Mouse (Mus musculus): ENCODE data around the gene Olfr535. TPM values are rescaled to one million over a fixed set of nuclear protein-coding genes. Genes with fewer than 3 reads are reported as not detected.
"Not testable (repeated sequence)": the region's sequence is repeated elsewhere in the genome, so short reads cannot be mapped to it uniquely, and the experiment has no call there.

Olfr535 gene
- not detected for total RNA-seq (2022)

DNA sequence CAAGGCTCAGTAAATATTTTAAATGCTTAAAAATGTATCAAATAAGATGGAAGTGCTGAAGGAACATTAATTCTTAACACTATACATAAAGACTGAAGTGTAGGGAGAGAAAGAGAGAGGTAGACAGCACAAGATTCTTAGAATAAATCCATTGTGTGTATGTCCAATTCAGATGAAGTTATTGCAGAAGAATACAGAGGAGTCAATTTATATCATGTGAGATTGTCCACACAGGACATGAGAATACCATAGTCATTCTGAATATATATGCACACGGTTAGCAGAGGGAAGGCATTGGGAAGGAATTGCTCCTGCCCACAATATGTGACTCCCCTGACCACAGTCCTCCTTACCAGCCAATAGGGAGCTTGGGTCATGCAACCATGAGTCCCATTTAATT lies at the start of gene Olfr535:
Gene Olfr535 (plus strand): TSS at position 301 of the 400 bp plus-strand sequence.
- DNase-seq (ENCODE audit: low spot score), result no peak

DNA sequence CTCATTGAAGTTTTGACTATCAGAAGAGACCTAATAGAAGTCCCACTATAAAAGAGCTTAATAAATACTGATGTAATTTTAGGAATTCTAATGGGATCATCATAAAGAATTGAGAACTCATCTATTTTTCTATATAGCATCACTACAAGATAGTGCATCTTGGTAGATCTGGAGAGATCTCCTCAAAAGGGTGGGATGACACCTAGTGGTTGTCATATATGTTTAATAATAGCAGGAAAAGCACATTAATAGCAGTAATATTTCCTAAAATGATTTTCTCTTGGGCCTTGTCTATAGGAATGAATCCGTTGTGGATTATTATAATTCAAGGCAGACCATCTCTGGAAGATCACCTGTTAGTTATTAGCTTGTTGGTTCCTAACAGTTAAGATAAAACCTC lies 40.9 kb upstream of the Olfr535 start:
- DNase-seq (ENCODE audit: low spot score), result no peak

DNA sequence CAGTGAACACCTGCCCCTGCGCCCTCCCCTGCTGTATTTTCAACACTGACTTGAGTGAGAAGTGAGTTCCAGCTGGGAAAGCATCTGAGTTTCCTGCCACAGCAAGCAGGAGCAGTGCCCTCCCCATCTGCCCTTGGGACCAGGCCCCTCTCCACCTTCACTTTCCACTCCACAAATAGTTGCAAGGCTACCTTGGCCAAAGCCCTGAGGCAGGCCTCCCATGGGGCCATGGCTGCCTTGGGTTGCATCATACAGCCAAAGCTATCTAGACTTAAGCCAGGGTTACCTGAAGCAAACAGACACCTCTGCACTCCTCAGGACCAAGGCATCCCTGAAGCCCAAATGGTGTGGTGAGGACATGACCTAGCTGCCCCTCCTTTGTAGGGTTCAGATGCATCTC lies 20.9 kb upstream of the Olfr535 start, which contains the start of gene Olfr533:
Gene Olfr533 (plus strand): TSS at position 301 of the 400 bp plus-strand sequence.
- not testable (repeated sequence) for DNase-seq (ENCODE audit: low spot score)

DNA sequence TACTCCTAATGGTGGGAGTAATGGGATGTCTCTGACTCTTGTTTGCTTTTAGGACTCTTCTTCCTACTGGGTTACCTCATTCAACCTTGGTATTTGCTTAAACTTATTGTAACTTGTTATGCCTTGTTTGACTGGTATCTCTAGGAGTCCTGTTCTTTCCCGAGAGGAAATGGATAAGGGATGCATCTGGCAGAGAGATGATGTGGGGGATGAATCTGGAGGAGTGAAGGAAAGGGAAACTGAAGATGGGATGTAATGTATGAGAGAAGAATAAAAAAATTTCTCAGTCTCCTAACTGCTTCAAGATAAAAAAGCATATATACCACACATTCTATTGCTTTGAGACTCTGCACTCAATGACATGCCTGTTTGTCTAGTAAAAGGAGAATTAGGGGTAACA lies 6.1 kb upstream of the Olfr535 start:
- DNase-seq (ENCODE audit: low spot score), result no peak

DNA sequence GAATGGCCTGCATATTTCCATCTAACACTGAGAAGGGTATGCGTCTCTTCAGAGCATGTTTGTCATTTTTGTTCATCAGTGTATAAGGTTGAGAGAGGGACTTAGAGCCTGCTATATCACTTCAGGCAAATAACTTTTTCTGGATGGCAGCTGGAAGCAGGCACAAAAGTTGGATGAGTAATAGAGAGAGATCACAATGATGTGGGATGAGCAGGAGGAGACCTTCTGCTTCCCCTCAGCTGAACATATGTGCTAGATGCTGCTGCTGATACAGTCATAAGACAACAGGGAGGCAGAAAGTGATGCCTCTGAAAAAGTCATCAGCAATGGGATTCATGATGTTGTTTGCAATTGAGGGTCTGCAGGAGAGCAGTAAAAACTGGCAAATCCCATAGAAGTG lies 5.3 kb upstream of the Olfr535 start:
- no peak for DNase-seq (ENCODE audit: low spot score)

DNA sequence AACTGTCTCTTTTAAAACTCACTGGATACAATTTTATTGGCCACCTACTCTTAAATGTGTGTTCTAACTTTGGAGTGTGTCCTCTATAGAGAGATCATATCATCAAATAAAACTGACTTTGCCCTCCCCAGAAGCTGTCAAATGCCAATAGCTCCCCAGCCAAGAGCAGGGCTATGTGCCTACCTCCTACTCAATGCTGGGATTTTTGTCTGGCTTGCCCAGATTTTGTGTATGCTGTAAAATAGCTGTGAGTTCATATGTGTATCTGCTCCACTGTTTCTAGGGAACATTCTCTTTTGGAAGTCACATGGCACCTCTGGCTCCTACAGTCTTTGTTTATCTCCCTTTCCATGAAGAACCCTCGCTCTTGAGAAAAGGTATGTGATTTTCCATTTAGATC lies 5.0 kb downstream of the Olfr535 start:
- no peak for DNase-seq (ENCODE audit: low spot score)

DNA sequence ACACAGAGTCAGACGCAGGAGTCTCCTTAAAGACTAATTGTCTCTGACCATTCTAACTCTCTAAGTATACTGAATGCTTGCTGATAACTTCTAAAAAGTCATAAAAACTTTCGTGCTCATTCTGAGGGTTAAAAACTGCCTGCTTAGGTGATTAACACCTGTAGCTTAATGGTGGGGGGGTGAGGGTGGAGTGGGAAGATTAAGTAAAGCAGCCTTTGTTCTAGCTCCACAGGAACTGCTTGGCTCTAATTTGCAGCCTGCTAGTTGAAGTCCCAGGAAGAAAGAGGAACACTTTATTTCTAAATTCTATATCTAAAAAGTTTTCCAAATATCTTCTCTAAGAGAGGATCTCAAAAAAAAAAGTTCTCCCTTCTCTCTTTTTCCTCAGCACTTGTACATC lies 10.2 kb downstream of the Olfr535 start:
- DNase-seq (ENCODE audit: low spot score), result no peak

DNA sequence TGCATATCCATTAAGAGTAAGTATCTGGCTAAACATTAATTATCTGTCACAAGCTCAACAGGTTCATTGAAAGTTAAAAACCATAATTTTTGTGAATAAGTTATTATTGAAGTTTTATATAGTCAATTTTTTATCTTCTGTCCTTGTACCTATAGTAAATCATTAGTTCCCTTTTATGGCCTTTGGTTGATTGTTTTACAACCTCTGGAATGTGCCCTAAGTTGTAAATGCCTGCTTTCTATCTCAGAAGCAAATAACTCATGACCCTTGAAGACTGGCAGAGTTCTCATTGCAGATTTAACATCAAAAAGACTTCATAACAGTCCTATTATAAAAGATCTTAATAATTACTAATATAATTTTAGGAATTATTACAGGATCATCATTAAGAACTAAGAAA lies 10.7 kb downstream of the Olfr535 start:
- DNase-seq (ENCODE audit: low spot score), result no peak

DNA sequence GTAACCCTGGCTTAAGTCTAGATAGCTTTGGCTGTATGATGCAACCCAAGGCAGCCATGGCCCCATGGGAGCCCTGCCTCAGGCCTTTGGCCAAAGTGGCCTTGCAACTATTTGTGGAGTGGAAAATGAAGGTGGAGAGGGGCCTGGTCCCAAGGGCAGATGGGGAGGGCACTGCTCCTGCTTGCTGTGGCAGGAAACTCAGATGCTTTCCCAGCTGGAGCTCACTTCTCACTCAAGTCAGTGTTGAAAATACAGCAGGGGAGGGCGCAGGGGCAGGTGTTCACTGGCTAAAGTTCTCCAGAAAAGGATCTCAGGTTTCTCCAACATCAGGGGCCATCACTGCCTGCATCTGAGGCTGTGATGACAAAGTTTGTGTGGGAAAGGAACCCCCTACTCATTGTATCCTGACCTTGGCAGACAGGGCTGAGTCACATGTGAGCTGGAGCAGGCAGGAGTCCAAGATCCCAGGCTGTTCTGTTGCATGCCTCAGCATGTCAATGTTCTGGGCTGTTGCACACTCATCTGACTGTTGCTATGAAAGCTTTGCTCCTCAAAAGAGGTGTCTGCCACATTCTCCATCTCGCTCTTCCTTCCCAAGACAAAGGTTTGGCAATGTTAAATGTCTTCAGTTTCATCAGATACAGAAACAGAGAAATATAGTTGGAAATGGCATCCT lies 23.5 kb downstream of the Olfr535 start, which contains the start of gene Olfr536:
Gene Olfr536 (minus strand): TSS at position 51 of the 676 bp plus-strand sequence.
- not testable (repeated sequence) for DNase-seq (ENCODE audit: low spot score)

DNA sequence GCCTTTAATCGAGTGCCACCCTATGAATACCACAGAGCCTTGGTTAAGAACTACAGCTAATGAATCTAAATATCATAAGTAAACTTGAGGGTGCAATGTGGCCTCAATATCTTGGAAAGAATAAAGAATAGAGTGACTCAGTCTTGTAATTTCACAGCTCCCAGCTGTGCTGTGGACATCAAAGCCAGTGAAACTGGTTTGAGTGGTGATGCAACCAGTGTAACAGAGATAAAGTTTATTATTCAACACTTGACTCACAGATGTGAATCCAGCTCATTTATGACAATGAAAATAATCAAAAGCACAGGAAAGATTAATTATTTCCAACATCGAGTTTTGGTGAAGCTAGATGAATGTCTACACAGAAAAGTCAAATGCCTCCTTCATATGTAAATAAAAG lies 55.7 kb downstream of the Olfr535 start:
- DNase-seq (ENCODE audit: low spot score), result no peak

Other genes starting within 250 kb of the Olfr535 start
- gene 5830411N06Rik, start 236.9 kb upstream of the Olfr535 start, total RNA-seq (2022), result not detected
- gene Olfr525, start 163.4 kb upstream of the Olfr535 start, total RNA-seq (2022), result not detected
- gene Olfr527, start 150.2 kb upstream of the Olfr535 start, total RNA-seq (2022), result not detected
- gene Olfr60, start 122.5 kb upstream of the Olfr535 start, total RNA-seq (2022), result not detected
- not detected for gene Olfr530, start 107.9 kb upstream of the Olfr535 start, total RNA-seq (2022)
- gene Olfr531, start 81.3 kb upstream of the Olfr535 start, total RNA-seq (2022), result not detected
- not detected for gene Olfr532, start 62.6 kb upstream of the Olfr535 start, total RNA-seq (2022)
- not detected for gene Olfr533, start 20.8 kb upstream of the Olfr535 start, total RNA-seq (2022)
- gene Olfr536, start 23.2 kb downstream of the Olfr535 start, total RNA-seq (2022), result not detected
- not detected for gene Olfr538, start 83.7 kb downstream of the Olfr535 start, total RNA-seq (2022)
- not detected for gene Olfr46, start 117.1 kb downstream of the Olfr535 start, total RNA-seq (2022)
- not detected for gene Olfr61, start 144.8 kb downstream of the Olfr535 start, total RNA-seq (2022)
- not detected for gene Olfr53, start 162.2 kb downstream of the Olfr535 start, total RNA-seq (2022)
- gene Olfr539, start 175.7 kb downstream of the Olfr535 start, total RNA-seq (2022), result not detected
- gene Olfr45, start 197.7 kb downstream of the Olfr535 start, total RNA-seq (2022), result not detected
- not detected for gene Olfr541, start 213.1 kb downstream of the Olfr535 start, total RNA-seq (2022)